Mouse (Mus musculus): Measurements from ENCODE around the gene Slc9c1.
"Not testable (repeated sequence)": the region's sequence is repeated elsewhere in the genome, so short reads cannot be mapped to it uniquely, and the experiment has no call there.

Slc9c1 gene

DNA sequence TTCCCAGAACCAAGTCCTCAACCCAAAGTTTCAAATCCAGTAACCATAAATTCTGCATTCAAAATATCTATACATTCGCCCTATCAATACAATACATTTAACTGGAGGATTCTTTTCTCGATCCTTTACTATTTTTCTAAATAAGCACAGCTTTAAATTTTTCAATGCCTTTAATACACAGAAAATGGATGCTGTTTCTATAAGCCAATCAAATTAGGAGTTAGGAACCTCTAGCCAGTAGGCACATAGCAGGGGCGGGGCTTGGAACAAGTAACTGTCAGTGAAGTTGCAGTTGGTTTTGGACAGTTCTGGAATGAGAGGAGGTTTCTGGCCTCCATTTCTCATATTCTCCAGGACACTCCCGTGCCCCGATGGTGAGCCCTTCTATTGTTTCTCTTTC lies at the start of gene Slc9c1:
TSS of gene Slc9c1 (plus strand) at position 301 of the 400 bp plus-strand sequence.
- DNase-seq = no peak

DNA sequence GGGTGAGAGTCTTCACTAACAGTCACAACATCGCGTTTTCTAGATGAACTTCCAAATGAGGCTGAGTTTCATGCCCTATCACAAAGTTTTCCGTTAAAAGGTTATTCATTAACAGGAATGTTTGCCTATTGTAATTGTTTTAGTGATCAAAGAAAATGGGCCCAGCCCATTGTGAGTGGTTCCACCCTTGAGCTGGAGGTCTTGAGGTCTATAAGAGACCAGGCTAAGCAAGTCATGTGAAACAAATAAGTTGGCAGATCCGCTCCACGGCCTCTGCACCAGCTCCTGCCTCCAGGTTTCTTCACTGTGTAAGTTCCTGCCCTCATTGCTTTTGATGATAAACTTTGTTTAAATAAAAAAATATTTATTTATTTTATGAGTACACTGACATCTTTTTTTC lies 42.2 kb upstream of the Slc9c1 start, which contains the start of gene Gm609:
TSS of gene Gm609 (minus strand) at position 43 of the 400 bp plus-strand sequence.
- peak; percentile 14 to 33 for DNase-seq

DNA sequence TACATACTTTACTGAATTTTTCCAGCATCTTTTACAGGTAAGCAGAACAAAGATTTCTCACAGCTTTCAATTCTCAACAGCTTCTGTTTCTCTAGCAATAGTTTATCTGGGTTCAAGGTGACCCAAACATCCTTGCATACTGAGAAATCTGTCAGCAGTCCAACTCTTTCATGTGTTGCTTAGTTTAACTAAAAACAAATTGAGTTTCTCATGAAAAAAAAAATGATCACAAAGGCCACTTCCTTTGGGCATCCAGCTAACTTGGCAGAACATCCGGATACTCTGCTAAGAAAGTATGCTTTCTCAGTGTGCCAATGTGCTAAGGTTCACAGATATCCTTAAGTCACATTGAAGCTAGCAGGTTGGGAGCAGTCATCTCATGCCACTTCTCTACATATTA lies 39.8 kb upstream of the Slc9c1 start:
- no peak for DNase-seq

DNA sequence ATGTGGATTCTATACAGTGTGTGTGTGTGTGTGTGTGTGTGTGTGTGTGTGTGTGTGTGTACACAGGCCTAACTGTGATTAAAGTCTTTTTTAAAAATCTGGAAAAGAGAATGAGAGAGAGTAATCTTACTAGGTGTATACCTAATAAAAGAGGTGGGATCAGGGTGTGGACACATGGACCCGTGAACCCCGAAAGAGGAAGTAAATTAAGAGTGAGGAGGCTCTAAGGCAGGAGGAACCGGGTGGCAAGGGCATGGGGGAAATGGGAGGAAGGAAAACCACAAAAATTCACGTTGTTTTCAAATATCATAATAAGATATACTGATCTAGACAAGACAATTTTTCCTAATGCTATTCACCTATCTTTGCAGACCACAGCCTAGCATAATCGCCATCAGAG lies 9.6 kb upstream of the Slc9c1 start:
- DNase-seq = no peak

GRCm38 (mm10) chr16:45531950-45532349 lies 3.2 kb upstream of the Slc9c1 start, which contains the start of gene Gm17783:
TSS of gene Gm17783 (minus strand) at chr16:45532050.
- DNase-seq = no peak

DNA sequence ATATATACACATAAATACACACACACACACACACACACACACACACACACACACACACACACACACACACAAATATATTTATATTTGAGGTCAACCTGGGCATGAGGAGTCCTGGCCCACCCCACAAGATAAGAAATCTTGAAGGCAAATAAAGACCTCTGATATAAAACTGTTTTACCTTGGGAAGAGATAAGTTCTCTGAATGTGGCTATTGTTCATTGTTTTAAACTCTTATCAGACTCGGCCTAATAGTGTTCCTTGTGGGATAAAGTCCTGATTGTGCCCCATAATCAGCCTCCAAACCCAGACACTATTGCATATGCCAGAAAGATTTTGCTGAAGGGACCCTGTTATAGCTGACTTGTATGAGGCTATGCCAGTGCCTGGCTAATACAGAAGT lies 3.2 kb downstream of the Slc9c1 start:
- not testable (repeated sequence) for DNase-seq

GRCm38 (mm10) chr16:45542108-45542507 lies 7.0 kb downstream of the Slc9c1 start:
- no peak for DNase-seq

GRCm38 (mm10) chr16:45544341-45544740 lies 9.2 kb downstream of the Slc9c1 start:
- DNase-seq = no peak

- DNase-seq = no peak
These were observed 12.9 kb downstream of the Slc9c1 start for GRCm38 (mm10) chr16:45547982-45548381.

- DNase-seq = no peak
These were observed 16.5 kb downstream of the Slc9c1 start for GRCm38 (mm10) chr16:45551579-45551978.

- DNase-seq = no peak
These were observed 26.6 kb downstream of the Slc9c1 start for GRCm38 (mm10) chr16:45561747-45562146.

DNA sequence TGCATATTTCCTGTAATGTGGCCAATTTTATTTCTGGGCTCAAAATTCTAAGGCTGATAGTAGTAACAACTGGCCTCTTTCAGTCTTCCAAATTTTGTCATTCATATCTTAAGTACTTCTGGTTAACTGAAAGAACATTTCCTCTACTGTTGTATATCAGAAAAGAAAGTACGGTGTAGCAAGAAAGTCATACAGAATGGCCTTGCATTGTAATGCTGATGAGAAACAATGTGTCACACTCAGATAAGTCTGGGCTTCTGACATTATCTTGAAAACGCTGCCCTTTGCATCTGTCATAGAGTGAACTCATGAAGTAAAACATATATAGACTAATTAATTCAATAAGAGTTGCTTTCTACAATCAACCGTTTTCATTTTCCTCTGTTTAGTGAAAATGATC lies 37.2 kb downstream of the Slc9c1 start:
- no peak for DNase-seq

DNA sequence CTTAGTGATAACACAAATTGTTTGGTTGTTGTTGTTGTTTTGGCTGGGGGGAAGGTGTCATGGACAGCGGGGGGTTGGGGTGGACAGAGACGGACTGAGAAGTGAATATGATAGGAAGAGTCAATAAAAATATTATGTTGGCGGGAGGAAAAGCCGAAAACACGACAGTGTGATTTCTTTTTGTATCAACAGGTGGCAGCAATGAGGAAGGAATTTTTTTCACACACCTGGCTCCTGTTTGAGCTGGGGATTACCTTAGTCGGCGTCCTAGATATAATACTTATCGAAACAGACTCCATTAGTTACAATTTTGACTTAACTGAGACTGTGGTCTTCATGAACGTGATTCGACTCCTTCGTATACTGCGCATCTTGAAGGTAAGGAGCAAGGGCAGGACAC lies 44.8 kb downstream of the Slc9c1 start:
- DNase-seq = no peak

DNA sequence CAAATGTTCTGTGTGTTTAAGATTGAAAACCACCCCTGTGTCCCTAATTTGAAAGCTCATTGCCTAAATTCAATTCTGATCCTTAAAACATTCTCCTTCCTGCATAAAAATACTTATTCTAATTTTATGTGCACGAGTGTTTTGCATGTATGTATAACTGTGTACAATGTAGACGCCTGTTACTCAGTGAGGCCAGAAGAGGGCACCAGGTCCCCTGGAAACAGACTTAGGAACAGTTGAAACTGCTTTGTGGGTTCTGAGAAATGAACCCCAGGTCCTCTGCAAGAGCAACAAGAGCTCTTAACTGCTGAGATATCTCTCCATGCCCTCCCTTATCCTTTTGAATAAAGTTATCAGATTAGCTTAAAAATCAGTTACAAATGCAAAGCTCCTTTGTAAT lies 47.4 kb downstream of the Slc9c1 start:
- peak; percentile 19 to 30 for DNase-seq

- DNase-seq = no peak
These were observed 58.5 kb downstream of the Slc9c1 start for GRCm38 (mm10) chr16:45593656-45594055.

- DNase-seq = no peak
These were observed 60.4 kb downstream of the Slc9c1 start for GRCm38 (mm10) chr16:45595494-45595893.

GRCm38 (mm10) chr16:45608481-45608954 lies 73.4 kb downstream of the Slc9c1 start:
- peak; percentile 4 to 33 for DNase-seq

- DNase-seq = peak; percentile 7 to 30
These were observed 74.2 kb downstream of the Slc9c1 start for GRCm38 (mm10) chr16:45609300-45609699.

GRCm38 (mm10) chr16:45610267-45610666 lies 75.2 kb downstream of the Slc9c1 start, which contains the start of gene Gcsam:
TSS of gene Gcsam (plus strand) at chr16:45610380.
- DNase-seq = no peak

DNA sequence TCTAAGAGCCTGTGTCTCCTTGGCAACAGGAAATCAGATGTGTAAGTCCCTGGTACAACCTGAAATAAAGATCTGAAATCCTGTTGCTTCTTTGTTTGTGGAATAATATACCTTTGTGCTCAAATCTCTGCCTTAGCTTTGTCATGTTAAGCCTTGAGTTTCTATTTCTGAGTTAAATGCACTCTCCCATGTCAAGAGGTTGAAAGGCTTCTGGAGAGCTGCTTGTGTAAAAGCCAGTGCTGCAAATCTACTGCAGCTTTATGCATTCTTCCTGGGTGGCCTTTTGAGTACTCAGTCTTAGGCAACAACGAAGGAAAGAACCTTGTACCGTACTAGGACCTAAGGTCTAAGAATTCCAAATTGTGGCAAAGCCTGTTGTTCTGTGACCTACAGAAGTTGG lies 78.1 kb downstream of the Slc9c1 start:
- DNase-seq = no peak

DNA sequence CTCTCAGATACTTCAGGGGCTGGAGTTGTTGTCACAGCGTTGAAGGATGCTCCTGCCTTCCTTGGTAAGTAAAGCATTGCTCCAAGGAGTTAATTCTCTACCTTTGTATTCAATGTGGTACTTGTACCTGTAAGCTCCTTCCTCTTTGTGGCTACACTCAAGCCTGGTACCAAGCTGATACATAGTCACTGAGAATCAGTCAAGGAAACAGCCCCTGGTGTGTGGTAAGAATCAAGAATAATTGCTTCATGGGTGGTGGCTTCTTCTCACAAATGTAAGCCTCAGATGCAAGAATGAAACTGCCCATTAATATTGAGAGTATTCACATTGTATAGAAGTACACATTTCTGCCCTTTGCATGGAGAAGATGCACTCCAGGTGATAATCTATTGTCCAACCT lies 80.8 kb downstream of the Slc9c1 start:
- DNase-seq = no peak

GRCm38 (mm10) chr16:45619751-45620375 lies 84.8 kb downstream of the Slc9c1 start:
- DNase-seq = no peak

GRCm38 (mm10) chr16:45623230-45623629 lies 88.1 kb downstream of the Slc9c1 start:
- DNase-seq = no peak

DNA sequence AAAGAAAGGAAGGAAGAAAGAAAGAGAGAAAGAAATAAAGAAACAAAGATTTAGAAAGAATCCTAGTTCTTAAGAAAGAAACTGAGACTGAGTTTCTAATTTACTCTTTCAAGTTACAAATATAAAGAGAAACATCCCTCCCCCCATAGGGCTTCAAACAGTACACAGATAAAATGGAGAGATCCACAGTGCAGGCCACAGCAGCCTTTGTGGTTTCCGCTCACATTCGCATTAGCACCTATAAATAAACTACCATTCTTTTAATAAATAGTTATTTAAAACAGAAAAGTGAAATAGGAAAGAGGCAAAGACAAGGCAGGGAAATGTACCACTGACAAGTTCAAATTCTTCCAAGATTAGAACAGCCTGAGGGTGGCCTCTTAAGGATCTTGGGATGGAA lies 89.7 kb downstream of the Slc9c1 start:
- DNase-seq = no peak

- no peak for DNase-seq
These were observed 90.2 kb downstream of the Slc9c1 start for GRCm38 (mm10) chr16:45625342-45625741.
